Mouse (Mus musculus) CH12.LX (cell line): ENCODE results near the gene Ikbip. TPM values are rescaled to one million over a fixed set of nuclear protein-coding genes. Genes with fewer than 3 reads are reported as not detected.

Experiments used
- DNase-seq: peaks from one replicate; pipeline ENCODE4 v3.0.0-alpha.2; 2013; ENCODE audit errors: extremely low read depth
- H3K27ac ChIP-seq: 2 replicates; pipeline ENCODE4 v1.5.1; 2012; ENCODE audit warnings: low read depth, mild to moderate bottlenecking, control low read depth, moderate library complexity; ENCODE audit not compliant: insufficient read depth
- H3K27me3 ChIP-seq: replicated peaks from 2 replicates; pipeline ENCODE3; 2012; ENCODE audit warnings: inconsistent platforms
- H3K36me3 ChIP-seq, 2 experiments: replicated peaks in 1 of 2; 2 replicates each; pipeline versions ENCODE3 to v1.6.1; 2012; ENCODE audit warnings: inconsistent platforms in 1 of 2, low read length in 1 of 2, mild to moderate bottlenecking in 1 of 2, mixed read lengths in 1 of 2, moderate library complexity in 1 of 2; ENCODE audit not compliant: control insufficient read depth in 1 of 2, insufficient read depth in 1 of 2
- H3K4me1 ChIP-seq, 2 experiments: 2 replicates each; pipeline ENCODE4 v1.6.1; 2012; ENCODE audit warnings: inconsistent platforms in 1 of 2, moderate library complexity in 1 of 2; ENCODE audit not compliant: insufficient read depth in 2 of 2, control insufficient read depth in 1 of 2
- H3K4me2 ChIP-seq: 2 replicates; pipeline ENCODE4 v1.6.1; 2012; ENCODE audit warnings: low read depth, mild to moderate bottlenecking, control low read depth; ENCODE audit not compliant: poor library complexity, insufficient read depth, severe bottlenecking
- H3K4me3 ChIP-seq, 3 experiments: fragments of 150-350 bp in 1 of 3; sonication (generic) in 1 of 3; replicated peaks in 1 of 3; 2 replicates each; pipeline versions ENCODE3 to v1.5.1; 2011 to 2012; ENCODE audit warnings: low read depth in 2 of 3, low read length in 2 of 3, mild to moderate bottlenecking in 2 of 3, moderate library complexity in 2 of 3, control low read depth in 1 of 3, improper control_type of control experiment in 1 of 3, inconsistent platforms in 1 of 3, mixed read lengths in 1 of 3; ENCODE audit not compliant: poor library complexity in 1 of 3
- H3K79me2 ChIP-seq: replicated peaks from 2 replicates; pipeline ENCODE4 v1.6.1; 2012; ENCODE audit warnings: mild to moderate bottlenecking, moderate library complexity; ENCODE audit not compliant: control insufficient read depth, poor library complexity, insufficient read depth, severe bottlenecking; ENCODE audit errors: extremely low read depth
- H3K9ac ChIP-seq: 2 replicates; pipeline ENCODE4 v1.6.1; 2012; ENCODE audit warnings: low read depth, mild to moderate bottlenecking, control low read depth, moderate library complexity; ENCODE audit not compliant: insufficient read depth
- H3K9me3 ChIP-seq: replicated peaks from 2 replicates; pipeline ENCODE3; 2012; ENCODE audit warnings: low read length, inconsistent platforms, mixed read lengths
- BHLHE40 ChIP-seq: IDR thresholded peaks from 2 replicates; pipeline ENCODE4 v1.6.1; 2011; ENCODE audit warnings: mild to moderate bottlenecking, low read depth, low read length, improper control_type of control experiment
- CHD1 ChIP-seq: IDR thresholded peaks from 2 replicates; pipeline ENCODE4 v1.6.1; 2012; ENCODE audit warnings: low read depth, low read length, improper control_type of control experiment, inconsistent platforms
- E2F4 ChIP-seq: IDR thresholded peaks from 2 replicates; pipeline ENCODE4 v1.6.1; 2011; ENCODE audit warnings: low read depth, low read length, improper control_type of control experiment; ENCODE audit not compliant: insufficient replicate concordance
- ELF1 ChIP-seq: IDR thresholded peaks from 2 replicates; pipeline ENCODE4 v1.6.1; 2014; ENCODE audit warnings: low read depth, mild to moderate bottlenecking, inconsistent platforms, low read length, improper control_type of control experiment
- IRF4 ChIP-seq: IDR thresholded peaks from 2 replicates; pipeline ENCODE4 v1.6.1; 2014; ENCODE audit warnings: low read depth, mild to moderate bottlenecking, inconsistent platforms, low read length, improper control_type of control experiment
- MEF2A ChIP-seq: IDR thresholded peaks from 2 replicates; pipeline ENCODE4 v1.6.1; 2014; ENCODE audit warnings: low read depth, mild to moderate bottlenecking, inconsistent platforms, low read length, improper control_type of control experiment, borderline replicate concordance
- MXI1 ChIP-seq: IDR thresholded peaks from 2 replicates; pipeline ENCODE4 v1.6.1; 2011; ENCODE audit warnings: mild to moderate bottlenecking, low read depth, low read length, improper control_type of control experiment
- NRF1 ChIP-seq: IDR thresholded peaks from 2 replicates; pipeline ENCODE4 v1.6.1; 2014; ENCODE audit warnings: low read depth, mild to moderate bottlenecking, inconsistent platforms, low read length, improper control_type of control experiment, moderate library complexity
- PAX5 ChIP-seq: IDR thresholded peaks from 2 replicates; pipeline ENCODE4 v1.6.1; 2012; ENCODE audit warnings: low read length, inconsistent platforms, mixed read lengths
- POLR2A ChIP-seq: IDR thresholded peaks from 2 replicates; pipeline ENCODE4 v1.6.1; 2011; ENCODE audit warnings: low read depth, mild to moderate bottlenecking, improper control_type of control experiment, low read length
- RAD21 ChIP-seq: IDR thresholded peaks from 2 replicates; pipeline ENCODE4 v1.6.1; 2011; ENCODE audit warnings: low read depth, mild to moderate bottlenecking, low read length, improper control_type of control experiment, moderate library complexity
- SIN3A ChIP-seq: IDR thresholded peaks from 2 replicates; pipeline ENCODE4 v1.6.1; 2012; ENCODE audit warnings: low read length, improper control_type of control experiment, inconsistent platforms
- TCF12 ChIP-seq: IDR thresholded peaks from 2 replicates; pipeline ENCODE4 v1.6.1; 2014; ENCODE audit warnings: low read depth, mild to moderate bottlenecking, inconsistent platforms, low read length, improper control_type of control experiment
- USF1 ChIP-seq: IDR thresholded peaks from 2 replicates; pipeline ENCODE4 v1.6.1; 2014; ENCODE audit warnings: low read depth, mild to moderate bottlenecking, inconsistent platforms, low read length, improper control_type of control experiment
- USF2 ChIP-seq: conservative IDR thresholded peaks from 2 replicates; pipeline ENCODE4 v1.6.1; 2011; ENCODE audit warnings: low read depth, low read length, improper control_type of control experiment
- ZKSCAN1 ChIP-seq: IDR thresholded peaks from 2 replicates; pipeline ENCODE4 v1.6.1; 2012; ENCODE audit warnings: low read depth, inconsistent platforms, low read length, improper control_type of control experiment, borderline replicate concordance
- ZNF384 ChIP-seq: IDR thresholded peaks from 2 replicates; pipeline ENCODE4 v1.6.1; 2012; ENCODE audit warnings: low read depth, low read length, improper control_type of control experiment, inconsistent platforms
- dilution Hi-C: fragments of 300-500 bp; cut with MboI; formaldehyde crosslinking; loops from 2 replicates; pipeline ENCODE4 v1.14.3; 2020; ENCODE audit warnings: low sequenced_read_pairs; ENCODE audit not compliant: extremely low pct_unique_long_range_greater_than_20kb, extremely low pct_ligation_motif_present
- in situ Hi-C: fragments of 300-500 bp; cut with MboI; formaldehyde crosslinking; loops from 3 replicates; pipeline ENCODE4 v1.14.3; 2019; ENCODE audit warnings: low sequenced_read_pairs, low pct_ligation_motif_present, low pct_unique_long_range_greater_than_20kb, mixed read lengths
- polyA plus RNA-seq: library from polyadenylated mRNA; unstranded; fragments of >175 nt; gene quantifications from 2 replicates; pipeline ENCODE4 v1.2.1, GENCODE M21; 2012; ENCODE audit warnings: low read depth; ENCODE audit not compliant: insufficient read length
- total RNA-seq, 2 experiments: library from RNA; depleted of rRNA; stranded (reverse); fragments of 300-350 nt in 1 of 2; fragments of >200 nt in 1 of 2; gene quantifications; 2 replicates each; pipeline ENCODE4 v1.2.3; 2012 to 2014

Ikbip gene
- total and polyA plus RNA-seq, 3 experiments = 2.1 to 7.2 (median 6.0) TPM

- peaks cover 31% of the 10 kb centered on the region for H3K79me2 ChIP-seq
- H3K4me3 ChIP-seq = peak overlapping the region; percentile 81 to 99 (median 88)
- TF ChIP-seq MEF2A = no peak
- no peak for TF ChIP-seq E2F4
- TF ChIP-seq MXI1 = 0 out of 2 replicates have a peak, but pooled peaks have one; percentile 11
- peak; percentile 68 for TF ChIP-seq BHLHE40
- H3K4me1 ChIP-seq = peaks cover 9 to 45% of the 10 kb centered on the region in 2 experiments; a peak in 3 of 4 replicates
- H3K27ac ChIP-seq = no peak overlapping the region
- no peak for DNase-seq
- in situ Hi-C loops (no loop called here), dilution Hi-C loops (no loop called here)
- peaks cover 34 to 43% of the 10 kb centered on the region in 2 experiments for H3K36me3 ChIP-seq
- H3K4me2 ChIP-seq = peak overlapping the region; percentile 50
- H3K9me3 ChIP-seq = no peaks in the 10 kb centered on the region
- no peaks in the 10 kb centered on the region for H3K27me3 ChIP-seq
- H3K9ac ChIP-seq = peak overlapping the region; percentile 71
Measured at GRCm38 (mm10) chr10:91122646-91123045, 39.9 kb downstream of the Ikbip start.

GRCm38 (mm10) chr10:91123281-91123827 is 40.6 kb downstream of the Ikbip start:
- in situ Hi-C loops = no loop called here
- Histone ChIP-seq H3K27me3 (no peaks in the 10 kb centered on the region), H3K4me2 (peak overlapping the region; percentile 50), H3K79me2 (peaks cover 31% of the 10 kb centered on the region), H3K4me3 (peak overlapping the region; percentile 81 to 99 (median 88)), H3K27ac (peak overlapping the region; percentile 17), H3K9ac (peak overlapping the region; percentile 71), H3K36me3 (peaks cover 28 to 36% of the 10 kb centered on the region in 2 experiments), H3K4me1 (peaks cover 9 to 39% of the 10 kb centered on the region in 2 experiments; a peak in 3 of 4 replicates), H3K9me3 (no peaks in the 10 kb centered on the region)
- DNase-seq = no peak
- dilution Hi-C loops = no loop called here
- TF ChIP-seq CHD1 (no peak), ELF1 (no peak), NRF1 (no peak), USF1 (no peak), MEF2A (no peak), POLR2A (no peak), BHLHE40 (no peak), SIN3A (no peak; the same call in 1 of the 2 replicates), PAX5 (no peak), IRF4 (no peak), RAD21 (no peak), ZNF384 (no peak), MXI1 (no peak), USF2 (no peak), ZKSCAN1 (no peak), TCF12 (no peak)
